Mouse (Mus musculus) lung, embryonic 14.5 days (tissue): ENCODE results near the gene 9230112D13Rik. TPM values are rescaled to one million over a fixed set of nuclear protein-coding genes. Genes with fewer than 3 reads are reported as not detected.

ENCODE experiments used
- ATAC-seq: fragments of 200-750 bp; cut with Nextera tagmentation; 2 replicates; pipeline ENCODE4 v1.8.0; 2017; ENCODE audit warnings: mild to moderate bottlenecking, moderate TSS enrichment, moderate library complexity; ENCODE audit not compliant: insufficient read depth
- DNase-seq: peaks from one replicate; pipeline ENCODE4 v3.0.0-alpha.2; 2015
- H3K27ac ChIP-seq: fragments of 300-500 bp; sonication (generic); 2 replicates; pipeline ENCODE4 v1.5.1; 2014; ENCODE audit warnings: low read depth, mild to moderate bottlenecking, moderate library complexity
- H3K27me3 ChIP-seq: fragments of 300-500 bp; sonication (generic); 2 replicates; pipeline ENCODE4 v1.6.1; 2014; ENCODE audit warnings: low read length, control low read depth; ENCODE audit not compliant: insufficient read depth
- H3K36me3 ChIP-seq: fragments of 300-500 bp; sonication (generic); 2 replicates; pipeline ENCODE4 v1.6.1; 2014; ENCODE audit warnings: control low read depth; ENCODE audit not compliant: insufficient read depth
- H3K4me1 ChIP-seq: fragments of 300-500 bp; sonication (generic); 2 replicates; pipeline ENCODE4 v1.6.1; 2014; ENCODE audit warnings: antibody characterized with exemption, control low read depth; ENCODE audit not compliant: insufficient read depth
- H3K4me2 ChIP-seq: fragments of 300-500 bp; sonication (generic); 2 replicates; pipeline ENCODE4 v1.6.1; 2014; ENCODE audit warnings: mild to moderate bottlenecking
- H3K4me3 ChIP-seq: fragments of 300-500 bp; sonication (generic); 2 replicates; pipeline ENCODE4 v1.5.1; 2014; ENCODE audit warnings: low read depth, low read length
- H3K9ac ChIP-seq: fragments of 300-500 bp; sonication (generic); 2 replicates; pipeline ENCODE4 v1.6.1; 2014
- H3K9me3 ChIP-seq: fragments of 300-500 bp; sonication (generic); 2 replicates; pipeline ENCODE4 v1.6.1; 2016; ENCODE audit warnings: low read depth, low read length, control low read depth
- CTCF ChIP-seq: IDR thresholded peaks from 2 replicates; pipeline ENCODE4 v1.5.1; 2016; ENCODE audit warnings: antibody characterized with exemption, low read depth
- WGBS: fragments of 180-500 bp; shearing (Covaris S2); extraction: QIAGEN DNeasy Blood & Tissue Kit; methylation state at CpG from one replicate; pipeline ENCODE4 v1.1.7; 2014; 5-methylcytosine and 5-hydroxymethylcytosine counted together
- polyA plus RNA-seq: library from polyadenylated mRNA; unstranded; fragments of >200 nt; fragmentation: Nextera tagmentation; extraction: Ambion mirVana; gene quantifications from 2 replicates; pipeline ENCODE4 v1.2.1, GENCODE M21; 2014

Gene 9230112D13Rik
- polyA plus RNA-seq, 1 experiment from 2014 or later: not detected

- no peak for TF ChIP-seq CTCF
- H3K4me2 ChIP-seq: no peak overlapping the region
These were observed 5.5 kb downstream of the 9230112D13Rik start for GRCm38 (mm10) chr14:34516960-34517577.

DNA sequence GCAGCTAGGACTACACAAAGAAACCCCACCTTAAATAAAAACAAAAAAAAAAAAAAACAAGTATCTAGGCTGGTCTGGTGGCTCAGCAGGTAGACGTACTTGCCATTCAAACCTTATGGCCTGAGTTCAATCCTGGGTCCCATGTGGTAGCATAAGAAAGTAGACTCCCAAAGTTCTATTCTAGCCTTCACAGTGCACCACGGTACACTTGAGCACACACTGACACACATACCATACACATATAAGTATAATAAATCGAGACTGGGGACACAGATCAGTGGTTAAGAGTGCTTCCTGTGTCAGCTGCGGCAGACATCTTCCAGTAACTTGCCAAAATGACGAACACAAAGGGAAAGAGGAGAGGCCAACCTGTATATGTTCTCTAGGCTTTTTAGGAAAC lies 6.7 kb downstream of the 9230112D13Rik start:
- ATAC-seq: no peak
- Histone ChIP-seq H3K27me3 (no peaks in the 10 kb centered on the region), H3K9ac (no peak overlapping the region), H3K4me2 (no peak overlapping the region), H3K4me1 (no peaks in the 10 kb centered on the region), H3K36me3 (no peaks in the 10 kb centered on the region), H3K9me3 (no peaks in the 10 kb centered on the region), H3K4me3 (no peak overlapping the region), H3K27ac (no peak overlapping the region)
- TF ChIP-seq CTCF: no peak
- DNase-seq: no peak
- WGBS: 78% methylated on average over 5 of the region's 5 CpGs

More at GRCm38 (mm10) chr14:34516960-34517577, 5.5 kb downstream of the 9230112D13Rik start:
- H3K4me1 ChIP-seq: no peaks in the 10 kb centered on the region
- WGBS: 82% methylated on average over 10 of the region's 10 CpGs
- ATAC-seq: no peak
- no peaks in the 10 kb centered on the region for H3K36me3 ChIP-seq
- no peaks in the 10 kb centered on the region for H3K9me3 ChIP-seq
- no peak overlapping the region for H3K9ac ChIP-seq
- DNase-seq: no peak
- no peak overlapping the region for H3K27ac ChIP-seq
- no peaks in the 10 kb centered on the region for H3K27me3 ChIP-seq
- H3K4me3 ChIP-seq: no peak overlapping the region

DNA sequence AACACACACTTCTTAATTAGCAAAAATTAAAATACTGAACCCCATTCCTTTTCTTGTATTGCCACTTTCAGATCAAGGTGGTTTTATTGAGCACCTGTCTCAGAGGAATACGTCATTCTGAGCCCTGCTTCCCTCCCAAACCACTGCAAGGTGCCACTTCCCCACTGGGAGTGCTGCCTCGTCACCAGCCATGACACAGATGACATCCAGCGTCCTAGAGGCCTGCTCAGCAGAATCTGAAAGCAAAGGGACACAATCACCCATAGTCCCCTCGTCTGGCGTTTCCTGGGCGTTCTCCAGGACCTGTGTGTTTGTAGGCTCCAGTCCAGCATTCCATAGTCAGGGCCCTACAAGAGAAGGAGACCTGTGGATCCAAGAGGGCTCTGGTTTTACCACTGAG lies 8.5 kb downstream of the 9230112D13Rik start:
- no peaks in the 10 kb centered on the region for H3K36me3 ChIP-seq
- no peaks in the 10 kb centered on the region for H3K27me3 ChIP-seq
- H3K4me3 ChIP-seq: no peak overlapping the region
- no peaks in the 10 kb centered on the region for H3K4me1 ChIP-seq
- no peak for DNase-seq
- no peaks in the 10 kb centered on the region for H3K9me3 ChIP-seq
- 51% methylated on average over 6 of the region's 6 CpGs for whole genome bisulfite sequencing
- H3K27ac ChIP-seq: no peak overlapping the region
- no peak overlapping the region for H3K9ac ChIP-seq
- no peak for ATAC-seq
- H3K4me2 ChIP-seq: no peak overlapping the region
- peak; percentile 15; the same call in 1 of the 2 replicates for TF ChIP-seq CTCF

GRCm38 (mm10) chr14:34512602-34513001 lies 10.0 kb downstream of the 9230112D13Rik start:
- WGBS: 54% methylated on average over 4 of the region's 4 CpGs
- Histone ChIP-seq H3K27me3 (no peaks in the 10 kb centered on the region), H3K9ac (no peak overlapping the region), H3K36me3 (no peaks in the 10 kb centered on the region), H3K4me2 (no peak overlapping the region), H3K27ac (no peak overlapping the region), H3K4me3 (no peak overlapping the region), H3K9me3 (no peaks in the 10 kb centered on the region), H3K4me1 (peaks cover 5% of the 10 kb centered on the region; the same call in 1 of the 2 replicates)
- ATAC-seq (no peak), DNase-seq (no peak)
- TF ChIP-seq CTCF: no peak

GRCm38 (mm10) chr14:34511901-34512300 lies 10.7 kb downstream of the 9230112D13Rik start:
- peak overlapping the region; percentile 38 for H3K4me2 ChIP-seq
- no peaks in the 10 kb centered on the region for H3K36me3 ChIP-seq
- WGBS: 35% methylated on average over 11 of the region's 11 CpGs
- H3K27me3 ChIP-seq: no peaks in the 10 kb centered on the region
- ATAC-seq (0 out of 2 replicates have a peak, but pooled peaks have one; percentile 37), DNase-seq (peak; percentile 83)
- no peaks in the 10 kb centered on the region for H3K9me3 ChIP-seq
- H3K4me1 ChIP-seq: peaks cover 5% of the 10 kb centered on the region; the same call in 1 of the 2 replicates
- no peak overlapping the region for H3K9ac ChIP-seq
- peak overlapping the region; percentile 52; the same call in 1 of the 2 replicates for H3K27ac ChIP-seq
- no peak for TF ChIP-seq CTCF
- H3K4me3 ChIP-seq: no peak overlapping the region

GRCm38 (mm10) chr14:34508842-34509439 lies 13.7 kb downstream of the 9230112D13Rik start:
- Histone ChIP-seq H3K9ac (no peak overlapping the region), H3K4me1 (peaks cover 5% of the 10 kb centered on the region; the same call in 1 of the 2 replicates), H3K27ac (no peak overlapping the region), H3K4me2 (peak overlapping the region; percentile 29; the same call in 1 of the 2 replicates), H3K36me3 (no peaks in the 10 kb centered on the region), H3K4me3 (no peak overlapping the region), H3K27me3 (no peaks in the 10 kb centered on the region), H3K9me3 (no peaks in the 10 kb centered on the region)
- DNase-seq (peak; percentile 31), ATAC-seq (peak; percentile 55; the same call in 1 of the 2 replicates)
- WGBS: 20% methylated on average over 7 of the region's 7 CpGs
- no peak for TF ChIP-seq CTCF

DNA sequence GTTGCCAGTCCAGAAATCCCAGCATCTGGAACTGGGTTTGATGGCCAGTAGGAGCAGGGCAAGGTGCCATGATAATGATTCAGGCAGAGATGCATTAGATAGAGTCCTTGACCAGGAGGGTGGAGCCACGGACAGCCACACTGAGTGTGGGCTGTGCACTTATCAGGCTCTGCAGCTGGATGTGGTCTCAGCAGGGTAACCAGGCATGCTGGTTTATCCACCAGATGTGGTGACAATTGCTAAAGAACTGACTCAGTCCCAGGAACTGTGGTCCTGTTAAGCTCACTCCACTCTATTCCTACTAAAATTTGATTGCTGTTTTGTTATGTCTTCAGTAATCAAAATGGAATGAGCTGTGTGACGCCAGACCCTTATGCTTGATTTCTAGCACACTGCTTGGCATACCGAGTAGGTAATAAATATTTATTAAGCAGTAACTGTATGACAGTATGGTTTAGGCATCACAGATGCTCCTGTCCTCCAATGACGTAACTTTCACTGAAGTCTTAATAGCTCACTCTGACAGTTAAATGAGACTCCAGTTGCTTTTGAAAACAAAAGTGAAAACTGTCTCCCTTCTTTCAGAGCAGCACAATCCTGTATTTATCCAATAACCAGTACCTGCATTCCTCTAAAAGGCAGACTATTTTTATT lies 14.3 kb downstream of the 9230112D13Rik start:
- H3K9ac ChIP-seq: no peak overlapping the region
- no peaks in the 10 kb centered on the region for H3K27me3 ChIP-seq
- H3K4me2 ChIP-seq: peak overlapping the region; percentile 29; the same call in 1 of the 2 replicates
- no peak overlapping the region for H3K4me3 ChIP-seq
- TF ChIP-seq CTCF: no peak
- no peaks in the 10 kb centered on the region for H3K36me3 ChIP-seq
- DNase-seq (no peak), ATAC-seq (no peak; the same call in 1 of the 2 replicates)
- H3K27ac ChIP-seq: no peak overlapping the region
- H3K4me1 ChIP-seq: peaks cover 5% of the 10 kb centered on the region; the same call in 1 of the 2 replicates
- H3K9me3 ChIP-seq: no peaks in the 10 kb centered on the region
- WGBS: 27% methylated on average over 4 of the region's 4 CpGs
